Mouse (Mus musculus) small intestine, adult 2 months (tissue): ENCODE measurements around the gene Rgs8.

Source experiments
- CTCF ChIP-seq: fragments of 200-500 bp; IDR thresholded peaks from 2 replicates; pipeline ENCODE4 v1.5.1; 2012; ENCODE audit warnings: low read depth, mild to moderate bottlenecking, control low read depth, inconsistent platforms, low read length, moderate library complexity, mixed read lengths; ENCODE audit not compliant: insufficient replicate concordance, insufficient read length; ENCODE audit errors: extremely low read depth
- POLR2A ChIP-seq: fragments of 200-500 bp; IDR thresholded peaks from 2 replicates; pipeline ENCODE4 v1.6.1; 2012; ENCODE audit warnings: low read depth, mild to moderate bottlenecking, control low read depth, inconsistent platforms, low read length, moderate library complexity

- TF ChIP-seq CTCF (no peak), POLR2A (no peak)
These were observed 6.8 kb downstream of the Rgs8 start for GRCm38 (mm10) chr1:153659666-153660065.
